Mouse (Mus musculus): ENCODE data around the gene Plekho1. TPM values are rescaled to one million over a fixed set of nuclear protein-coding genes. Genes with fewer than 3 reads are reported as not detected.

Plekho1 gene
- polyA plus RNA-seq, 1 experiment from 2014 or later = 74.1 TPM

GRCm38 (mm10) chr3:96029766-96030165 is 34.0 kb upstream of the Plekho1 start:
- no peaks in the 10 kb centered on the region for H3K27me3 ChIP-seq
- H3K4me3 ChIP-seq = no peak overlapping the region
- WGBS = 90% methylated on average over 11 of the region's 11 CpGs
- no peaks in the 10 kb centered on the region for H3K9me3 ChIP-seq
- no peaks in the 10 kb centered on the region for H3K4me1 ChIP-seq (replicated peaks)
- no peak overlapping the region for H3K27ac ChIP-seq (replicated peaks)
- no peak overlapping the region for H3K4me2 ChIP-seq
- ATAC-seq (ENCODE audit: low read depth) = no peak
- peaks cover 59% of the 10 kb centered on the region for H3K36me3 ChIP-seq
- no peak overlapping the region for H3K9ac ChIP-seq

GRCm38 (mm10) chr3:96029336-96029735 is 33.5 kb upstream of the Plekho1 start:
- H3K9ac ChIP-seq = no peak overlapping the region
- H3K27ac ChIP-seq (replicated peaks) = no peak overlapping the region
- H3K27me3 ChIP-seq = no peaks in the 10 kb centered on the region
- H3K4me1 ChIP-seq (replicated peaks) = no peaks in the 10 kb centered on the region
- no peak overlapping the region for H3K4me2 ChIP-seq
- no peak overlapping the region for H3K4me3 ChIP-seq
- H3K36me3 ChIP-seq = peaks cover 61% of the 10 kb centered on the region
- no peaks in the 10 kb centered on the region for H3K9me3 ChIP-seq
- ATAC-seq (ENCODE audit: low read depth) = no peak
- 76% methylated on average over 3 of the region's 3 CpGs for WGBS

GRCm38 (mm10) chr3:96027875-96028274 is 32.1 kb upstream of the Plekho1 start:
- H3K4me2 ChIP-seq = no peak overlapping the region
- no peak overlapping the region for H3K9ac ChIP-seq
- no peak for ATAC-seq (ENCODE audit: low read depth)
- no peaks in the 10 kb centered on the region for H3K9me3 ChIP-seq
- no peaks in the 10 kb centered on the region for H3K27me3 ChIP-seq
- H3K27ac ChIP-seq (replicated peaks) = no peak overlapping the region
- H3K36me3 ChIP-seq = peaks cover 51% of the 10 kb centered on the region
- 80% methylated on average over 1 of the region's 1 CpGs for WGBS
- H3K4me1 ChIP-seq (replicated peaks) = no peaks in the 10 kb centered on the region
- no peak overlapping the region for H3K4me3 ChIP-seq

GRCm38 (mm10) chr3:96027145-96027544 is 31.3 kb upstream of the Plekho1 start:
- Histone ChIP-seq H3K9ac (no peak overlapping the region), H3K27me3 (no peaks in the 10 kb centered on the region), H3K4me2 (no peak overlapping the region), H3K9me3 (no peaks in the 10 kb centered on the region), H3K4me3 (no peak overlapping the region), H3K36me3 (peaks cover 45% of the 10 kb centered on the region), H3K4me1 (replicated peaks) (no peaks in the 10 kb centered on the region), H3K27ac (replicated peaks) (no peak overlapping the region)
- ATAC-seq (ENCODE audit: low read depth) = no peak
- 82% methylated on average over 1 of the region's 1 CpGs for WGBS

GRCm38 (mm10) chr3:96021421-96022128 is 25.8 kb upstream of the Plekho1 start:
- peaks cover 27% of the 10 kb centered on the region for H3K36me3 ChIP-seq
- H3K4me2 ChIP-seq = no peak overlapping the region
- WGBS = 70% methylated on average over 5 of the region's 5 CpGs
- no peaks in the 10 kb centered on the region for H3K9me3 ChIP-seq
- H3K9ac ChIP-seq = no peak overlapping the region
- H3K4me1 ChIP-seq (replicated peaks) = no peaks in the 10 kb centered on the region
- H3K27ac ChIP-seq (replicated peaks) = no peak overlapping the region
- no peak overlapping the region for H3K4me3 ChIP-seq
- H3K27me3 ChIP-seq = no peaks in the 10 kb centered on the region
- no peak for ATAC-seq (ENCODE audit: low read depth)

- no peak for ATAC-seq (ENCODE audit: low read depth)
- WGBS = 96% methylated on average over 1 of the region's 1 CpGs
These were observed 24.9 kb upstream of the Plekho1 start for GRCm38 (mm10) chr3:96020735-96021134.

GRCm38 (mm10) chr3:96017461-96017860 is 21.7 kb upstream of the Plekho1 start:
- Histone ChIP-seq H3K27ac (replicated peaks) (no peak overlapping the region), H3K36me3 (peaks cover 26% of the 10 kb centered on the region), H3K4me2 (no peak overlapping the region), H3K9ac (no peak overlapping the region), H3K4me1 (replicated peaks) (0 out of 2 replicates have a peak, but pooled peaks cover 7% of the 10 kb centered on the region), H3K4me3 (no peak overlapping the region), H3K9me3 (no peaks in the 10 kb centered on the region), H3K27me3 (no peaks in the 10 kb centered on the region)
- ATAC-seq (ENCODE audit: low read depth) = no peak
- WGBS = 76% methylated on average over 5 of the region's 5 CpGs

More at GRCm38 (mm10) chr3:96020735-96021134, 24.9 kb upstream of the Plekho1 start:
- peaks cover 24% of the 10 kb centered on the region for H3K36me3 ChIP-seq
- no peaks in the 10 kb centered on the region for H3K27me3 ChIP-seq
- H3K27ac ChIP-seq (replicated peaks) = no peak overlapping the region
- no peak overlapping the region for H3K4me3 ChIP-seq
- no peak overlapping the region for H3K4me2 ChIP-seq
- H3K4me1 ChIP-seq (replicated peaks) = no peaks in the 10 kb centered on the region
- H3K9me3 ChIP-seq = no peaks in the 10 kb centered on the region
- no peak overlapping the region for H3K9ac ChIP-seq

GRCm38 (mm10) chr3:96016257-96016889 is 20.6 kb upstream of the Plekho1 start:
- Histone ChIP-seq H3K4me2 (no peak overlapping the region), H3K27me3 (no peaks in the 10 kb centered on the region), H3K9ac (no peak overlapping the region), H3K9me3 (no peaks in the 10 kb centered on the region), H3K27ac (replicated peaks) (no peak overlapping the region), H3K4me1 (replicated peaks) (0 out of 2 replicates have a peak, but pooled peaks cover 7% of the 10 kb centered on the region), H3K4me3 (no peak overlapping the region), H3K36me3 (peaks cover 27% of the 10 kb centered on the region)
- 94% methylated on average over 2 of the region's 2 CpGs for WGBS
- ATAC-seq (ENCODE audit: low read depth) = no peak

GRCm38 (mm10) chr3:96015681-96016080 is 19.9 kb upstream of the Plekho1 start:
- no peak overlapping the region for H3K27ac ChIP-seq (replicated peaks)
- H3K4me2 ChIP-seq = no peak overlapping the region
- H3K9me3 ChIP-seq = no peaks in the 10 kb centered on the region
- ATAC-seq (ENCODE audit: low read depth) = no peak
- H3K27me3 ChIP-seq = no peaks in the 10 kb centered on the region
- 94% methylated on average over 2 of the region's 2 CpGs for WGBS
- H3K9ac ChIP-seq = no peak overlapping the region
- peaks cover 34% of the 10 kb centered on the region for H3K36me3 ChIP-seq
- H3K4me1 ChIP-seq (replicated peaks) = 0 out of 2 replicates have a peak, but pooled peaks cover 7% of the 10 kb centered on the region
- H3K4me3 ChIP-seq = no peak overlapping the region

GRCm38 (mm10) chr3:96012805-96013204 is 17.0 kb upstream of the Plekho1 start:
- 44% methylated on average over 5 of the region's 5 CpGs for WGBS

GRCm38 (mm10) chr3:96008463-96008862 is 12.7 kb upstream of the Plekho1 start:
- H3K4me1 ChIP-seq (replicated peaks) = 0 out of 2 replicates have a peak, but pooled peaks cover 7% of the 10 kb centered on the region
- H3K36me3 ChIP-seq = peaks cover 22% of the 10 kb centered on the region
- H3K9me3 ChIP-seq = no peaks in the 10 kb centered on the region
- H3K27ac ChIP-seq (replicated peaks) = no peak overlapping the region
- no peak overlapping the region for H3K4me2 ChIP-seq
- H3K9ac ChIP-seq = no peak overlapping the region
- no peaks in the 10 kb centered on the region for H3K27me3 ChIP-seq
- WGBS = 78% methylated on average over 6 of the region's 6 CpGs
- H3K4me3 ChIP-seq = no peak overlapping the region
- no peak for ATAC-seq (ENCODE audit: low read depth)

More at GRCm38 (mm10) chr3:96012805-96013204, 17.0 kb upstream of the Plekho1 start:
- no peak overlapping the region for H3K4me2 ChIP-seq
- H3K27me3 ChIP-seq = no peaks in the 10 kb centered on the region
- 0 out of 2 replicates have a peak, but pooled peaks cover 7% of the 10 kb centered on the region for H3K4me1 ChIP-seq (replicated peaks)
- H3K27ac ChIP-seq (replicated peaks) = no peak overlapping the region
- H3K4me3 ChIP-seq = no peak overlapping the region
- no peak overlapping the region for H3K9ac ChIP-seq
- no peaks in the 10 kb centered on the region for H3K9me3 ChIP-seq
- peaks cover 28% of the 10 kb centered on the region for H3K36me3 ChIP-seq
- no peak for ATAC-seq (ENCODE audit: low read depth)

GRCm38 (mm10) chr3:96001560-96001959 is 5.8 kb upstream of the Plekho1 start:
- no peak for ATAC-seq (ENCODE audit: low read depth)
- Histone ChIP-seq H3K9ac (no peak overlapping the region), H3K4me2 (no peak overlapping the region), H3K27ac (replicated peaks) (no peak overlapping the region), H3K27me3 (no peaks in the 10 kb centered on the region), H3K9me3 (no peaks in the 10 kb centered on the region), H3K4me3 (no peak overlapping the region), H3K4me1 (replicated peaks) (peaks cover 27% of the 10 kb centered on the region), H3K36me3 (peaks cover 10% of the 10 kb centered on the region; the same call in 1 of the 2 replicates)
- 93% methylated on average over 1 of the region's 1 CpGs for WGBS

Measured in neural tube, embryonic 13.5 days (tissue).